Comparison of ENCODE assay signal across 18 mouse cellular contexts in genomic region chr2:120150571-120150970, GRCm38 (mm10). TPM values are rescaled to one million over a fixed set of nuclear protein-coding genes. Genes with fewer than 3 reads are reported as not detected.
DNase-seq lines count a peak whose midpoint lies in the region; ATAC-seq and TF ChIP-seq lines count a peak whose summit lies in the region.
"Had no signal": no experiment of that assay in that cellular context is flagged by ENCODE, and none has a peak within 500 bp of the region (broad histone marks: within the 10 kb centered on the region; RNA-seq: fewer than 3 reads in every experiment).

No protein-coding gene starts in this region.

- H3K9ac ChIP-seq in heart, postnatal 0 days (replicated peaks; ENCODE audit: low read depth, low read length), result 0 out of 2 replicates have a peak overlapping the region, but pooled peaks have one; percentile 5
- H3K9ac ChIP-seq: forebrain, embryonic 13.5 days; forebrain, postnatal 0 days; hindbrain, embryonic 13.5 days; intestine, embryonic 15.5 days had no signal

- peaks cover 26% of the 10 kb centered on the region for H3K4me1 ChIP-seq in heart, embryonic 10.5 days
- H3K4me1 ChIP-seq in heart, postnatal 0 days (ENCODE audit: control insufficient read depth, insufficient read depth), result peaks cover 37% of the 10 kb centered on the region

- no peaks in the 10 kb centered on the region for H3K9me3 ChIP-seq in heart, embryonic 10.5 days
- no peaks in the 10 kb centered on the region for H3K9me3 ChIP-seq in heart, postnatal 0 days (replicated peaks; ENCODE audit: control insufficient read depth, low read length)
- H3K9me3 ChIP-seq: embryonic facial prominence, embryonic 10.5 days; forebrain, embryonic 13.5 days; hindbrain, embryonic 13.5 days; intestine, embryonic 15.5 days had no signal

- no peaks in the 10 kb centered on the region for H3K27me3 ChIP-seq in heart, embryonic 10.5 days (ENCODE audit: insufficient read depth, poor library complexity, severe bottlenecking)
- no peaks in the 10 kb centered on the region for H3K27me3 ChIP-seq in heart, postnatal 0 days (ENCODE audit: control insufficient read depth, insufficient read depth, low read length)
- H3K27me3 ChIP-seq in myocyte (ENCODE audit: control insufficient read depth, insufficient read depth, insufficient read length), result no peaks in the 10 kb centered on the region
- H3K27me3 ChIP-seq: intestine, embryonic 15.5 days had no signal

- H3K36me3 ChIP-seq in heart, embryonic 10.5 days, result peaks cover 14% of the 10 kb centered on the region; the same call in 1 of the 2 replicates
- H3K36me3 ChIP-seq in heart, postnatal 0 days (replicated peaks; ENCODE audit: control insufficient read depth, insufficient read depth, low read length), result 0 out of 2 replicates have a peak, but pooled peaks cover 3% of the 10 kb centered on the region
- H3K36me3 ChIP-seq in myocyte (ENCODE audit: control insufficient read depth, insufficient read depth), result peaks cover 5% of the 10 kb centered on the region
- H3K36me3 ChIP-seq: embryonic facial prominence, embryonic 10.5 days; hindbrain, embryonic 13.5 days; intestine, embryonic 15.5 days had no signal

- WGBS in heart, embryonic 10.5 days, result 85% methylated on average over 3 of the region's 3 CpGs
- WGBS in heart, postnatal 0 days, result 63% methylated on average over 3 of the region's 3 CpGs

- no peak for ATAC-seq in heart, postnatal 0 days (ENCODE audit: insufficient read depth, low read depth)
- ATAC-seq: forebrain, embryonic 13.5 days; forebrain, postnatal 0 days; intestine, embryonic 15.5 days had no signal

- TF ChIP-seq EP300 in heart, postnatal 0 days (IDR thresholded peaks at IDR 0.05; ENCODE audit: low read depth), result no peak

- peaks cover 53% of the 10 kb centered on the region for H3K79me2 ChIP-seq in myocyte (ENCODE audit: control insufficient read depth, insufficient read depth)

- no peak for TF ChIP-seq POLR2A in myocyte (IDR thresholded peaks at IDR 0.05; ENCODE audit: insufficient read length, low read depth)

- intact Hi-C loops in heart, postnatal 36 days (cut with DNase I), result no loop called here

- H3K4me3 ChIP-seq in heart, embryonic 10.5 days, result no peak overlapping the region
- no peak overlapping the region for H3K4me3 ChIP-seq in heart, postnatal 0 days (ENCODE audit: low read depth, low read length)
- H3K4me3 ChIP-seq in myocyte, result no peak overlapping the region
- H3K4me3 ChIP-seq: embryonic facial prominence, embryonic 10.5 days; forebrain, embryonic 13.5 days; hindbrain, embryonic 13.5 days; intestine, embryonic 15.5 days had no signal

- DNase-seq in heart, embryonic 10.5 days (ENCODE audit: low spot score), result no peak
- DNase-seq in heart, postnatal 4 days, result no peak
- DNase-seq in heart, postnatal 0 days (ENCODE audit: low spot score), result no peak
- no peak for DNase-seq in heart, postnatal 36 days
- DNase-seq in B cell, adult 2 months, result peak; percentile 24 to 46
- no peak for DNase-seq in embryo, embryonic 10.5 days (ENCODE audit: low spot score)
- DNase-seq: adrenal gland, postnatal 10 days; cerebellum, adult 11 months; cerebellum, adult 8-10 months; cerebellum, postnatal 25 days; forebrain, postnatal 0 days; gastrocnemius, postnatal 36 days; kidney, adult 18-20 months had no signal

- H3K4me2 ChIP-seq in heart, postnatal 0 days (ENCODE audit: low read depth, low read length), result no peak overlapping the region
- H3K4me2 ChIP-seq in myocyte (ENCODE audit: low read depth), result peak overlapping the region; percentile 18
- H3K4me2 ChIP-seq: forebrain, embryonic 13.5 days; hindbrain, embryonic 13.5 days; intestine, embryonic 15.5 days had no signal

- 0 out of 2 replicates have a peak overlapping the region, but pooled peaks have one; percentile 22 for H3K27ac ChIP-seq in heart, embryonic 10.5 days
- H3K27ac ChIP-seq in heart, postnatal 0 days (ENCODE audit: low read depth), result no peak overlapping the region
- H3K27ac ChIP-seq: embryonic facial prominence, embryonic 10.5 days; forebrain, embryonic 13.5 days; hindbrain, embryonic 13.5 days; intestine, embryonic 15.5 days had no signal

- no peak for TF ChIP-seq CTCF in heart, postnatal 0 days (IDR thresholded peaks at IDR 0.05; ENCODE audit: low read depth)

- no peak overlapping the region for H3ac ChIP-seq in myocyte (ENCODE audit: control insufficient read depth, insufficient read length)

TF ChIP-seq in myocyte, 11 proteins besides CTCF, POLR2A, EP300 and RAD21:
- TF ChIP-seq TCF3 (IDR thresholded peaks at IDR 0.05; ENCODE audit: insufficient read length, low read depth) (no peak), USF1 (IDR thresholded peaks at IDR 0.05; ENCODE audit: low read depth) (no peak), CEBPB (IDR thresholded peaks at IDR 0.05; ENCODE audit: insufficient read depth, poor library complexity, severe bottlenecking) (no peak), MAX (IDR thresholded peaks at IDR 0.05; ENCODE audit: low read depth) (no peak), E2F4 (IDR thresholded peaks at IDR 0.05; ENCODE audit: insufficient read depth) (no peak), MYOG (IDR thresholded peaks at IDR 0.05; ENCODE audit: control insufficient read depth in 1 of 3, insufficient read depth in 1 of 3, insufficient read length in 2 of 3, low read depth in 2 of 3) (no peak), TCF12 (IDR thresholded peaks at IDR 0.05; ENCODE audit: insufficient read depth, poor library complexity, severe bottlenecking) (no peak), MYOD1 (IDR thresholded peaks at IDR 0.05; ENCODE audit: control insufficient read depth in 1 of 3, insufficient read length in 2 of 3, low read depth in 2 of 3) (no peak), POLR2AphosphoS2 (IDR thresholded peaks at IDR 0.05; ENCODE audit: insufficient read length, low read depth) (no peak), REST (IDR thresholded peaks at IDR 0.05; ENCODE audit: insufficient read depth, insufficient read length) (no peak), SRF (IDR thresholded peaks at IDR 0.05; ENCODE audit: control insufficient read depth, insufficient read length, low read depth) (no peak)

RNA-seq across cellular contexts. Expression of gene Ehd4, which starts 3.8 kb away (rescaled TPM):
- polyA plus RNA-seq in heart, embryonic 10.5 days (2016; fragmentation: Nextera tagmentation; extraction: Ambion mirVana), result 115 and 173 TPM in 2 replicates
- total RNA-seq in heart, postnatal 4 days (2021), result 100 to 1,000 TPM; 461 to 503 TPM
- 231 and 250 TPM in 2 replicates for total RNA-seq in heart, postnatal 0 days (2014; rRNA removed; ENCODE audit: low replicate concordance)
- 438 and 547 TPM in 2 replicates for polyA plus RNA-seq in heart, postnatal 0 days (2015; fragmentation: Nextera tagmentation; extraction: Ambion mirVana)
- total RNA-seq in heart, postnatal 36 days (2021), result 100 to 1,000 TPM; 372 to 460 TPM
- 101 TPM for polyA plus RNA-seq in myocyte (2012; fragmentation: generic; extraction: Trizol)

Comparison
In these comparisons a context has a peak if more than half of its experiments do, and no peak if none do; other contexts are left out.
1. DNase-seq: peak in B cell, adult 2 months (2 of 2); none in heart, embryonic 10.5 days (single experiment), heart, postnatal 4 days (single experiment), heart, postnatal 0 days (single experiment), heart, postnatal 36 days (0 of 2) and embryo, embryonic 10.5 days (single experiment).